23 mouse cellular contexts compared by ENCODE assay signal in the genomic region with DNA sequence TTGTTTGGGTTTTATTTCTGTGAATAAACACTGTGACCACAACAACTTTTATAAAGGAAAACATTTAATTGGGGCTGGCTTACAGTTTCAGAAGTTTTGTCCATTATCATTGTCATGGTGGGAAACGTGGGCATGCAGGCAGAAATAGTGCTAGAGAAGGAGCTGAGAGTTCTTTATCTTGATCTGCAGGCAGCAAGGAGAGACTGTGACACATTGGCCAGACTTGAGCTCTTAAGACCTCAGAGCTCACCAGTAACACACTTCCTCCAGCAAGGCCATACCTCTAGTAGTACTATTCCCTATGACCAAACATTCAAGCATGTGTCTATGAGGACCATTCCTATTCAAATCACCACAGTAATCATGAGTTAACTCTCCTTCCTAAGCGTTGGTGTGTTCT.
"Had no signal": no experiment of that assay in that cellular context is flagged by ENCODE, and none has a peak within 500 bp of the region (broad histone marks: within the 10 kb centered on the region; RNA-seq: fewer than 3 reads in every experiment).

No protein-coding gene starts in this region.

- H3K4me1 ChIP-seq: heart, embryonic 10.5 days; heart, embryonic 12.5 days; hindbrain, embryonic 10.5 days; hindbrain, embryonic 12.5 days; intestine, embryonic 15.5 days; limb, embryonic 10.5 days; limb, embryonic 12.5 days had no signal

- H3K27me3 ChIP-seq: heart, embryonic 12.5 days; hindbrain, embryonic 12.5 days; intestine, embryonic 15.5 days; limb, embryonic 12.5 days had no signal

- H3K9me3 ChIP-seq: heart, embryonic 10.5 days; heart, embryonic 12.5 days; hindbrain, embryonic 10.5 days; hindbrain, embryonic 12.5 days; intestine, embryonic 15.5 days; limb, embryonic 10.5 days; limb, embryonic 12.5 days had no signal

- H3K27ac ChIP-seq: heart, embryonic 10.5 days; hindbrain, embryonic 10.5 days; hindbrain, embryonic 12.5 days; hindbrain, embryonic 14.5 days; intestine, embryonic 15.5 days; limb, embryonic 10.5 days; limb, embryonic 12.5 days; liver, embryonic 14.5 days had no signal

- ATAC-seq: hindbrain, embryonic 16.5 days; inflammation-experienced regulatory T-cells, adult 6 months; intestine, embryonic 15.5 days; intestine, postnatal 0 days had no signal

- H3K4me3 ChIP-seq: heart, embryonic 10.5 days; heart, embryonic 12.5 days; hindbrain, embryonic 10.5 days; hindbrain, embryonic 12.5 days; intestine, embryonic 15.5 days; limb, embryonic 10.5 days; limb, embryonic 12.5 days had no signal

- DNase-seq: gastrocnemius, postnatal 25 days; heart, adult 18-20 months; heart, postnatal 10 days; heart, postnatal 4 days; kidney, adult 18-20 months; kidney, adult 8-10 months; kidney, postnatal 10 days; kidney, postnatal 25 days; layer of hippocampus, adult 9-11 months; layer of hippocampus, postnatal 36 days; liver had no signal
